Mouse (Mus musculus) MEL (cell line): ENCODE data around the gene Liph.

Source experiments
- CTCF ChIP-seq, 3 experiments: IDR thresholded peaks in 2 of 3; conservative IDR thresholded peaks in 1 of 3; 2 replicates each; pipeline ENCODE4 v1.5.1; 2011 to 2012; ENCODE audit warnings: low read length in 3 of 3, low read depth in 2 of 3, mild to moderate bottlenecking in 2 of 3, improper control_type of control experiment in 1 of 3, inconsistent platforms in 1 of 3, mixed read lengths in 1 of 3, moderate library complexity in 1 of 3; ENCODE audit not compliant: control insufficient read depth in 1 of 3, insufficient read depth in 1 of 3, poor library complexity in 1 of 3, severe bottlenecking in 1 of 3
- EP300 ChIP-seq, 2 experiments: IDR thresholded peaks; 2 replicates each; pipeline ENCODE4 v1.6.1; 2011; ENCODE audit warnings: improper control_type of control experiment in 2 of 2, low read length in 2 of 2, low read depth in 1 of 2, mild to moderate bottlenecking in 1 of 2
- GABPA ChIP-seq: IDR thresholded peaks from 2 replicates; pipeline ENCODE4 v1.6.1; 2012; ENCODE audit warnings: low read depth, mild to moderate bottlenecking, inconsistent platforms, low read length, improper control_type of control experiment, moderate library complexity
- JUND ChIP-seq: IDR thresholded peaks from 2 replicates; pipeline ENCODE4 v1.6.1; 2011; ENCODE audit warnings: low read depth, mild to moderate bottlenecking, improper control_type of control experiment, low read length
- MAX ChIP-seq: IDR thresholded peaks from 2 replicates; pipeline ENCODE4 v1.6.1; 2011; ENCODE audit warnings: low read length, improper control_type of control experiment
- MAZ ChIP-seq: IDR thresholded peaks from 2 replicates; pipeline ENCODE4 v1.6.1; 2012; ENCODE audit warnings: low read depth, mild to moderate bottlenecking, inconsistent platforms, low read length, improper control_type of control experiment
- POLR2AphosphoS2 ChIP-seq: IDR thresholded peaks from 2 replicates; pipeline ENCODE4 v1.6.1; 2011; ENCODE audit warnings: low read length, improper control_type of control experiment
- RAD21 ChIP-seq: IDR thresholded peaks from 2 replicates; pipeline ENCODE4 v1.6.1; 2011; ENCODE audit warnings: mild to moderate bottlenecking, low read depth, low read length, improper control_type of control experiment
- SIN3A ChIP-seq: IDR thresholded peaks from 2 replicates; pipeline ENCODE4 v1.6.1; 2012; ENCODE audit warnings: low read length, improper control_type of control experiment, inconsistent platforms
- TCF12 ChIP-seq: IDR thresholded peaks from 2 replicates; pipeline ENCODE4 v1.6.1; 2014; ENCODE audit warnings: low read depth, mild to moderate bottlenecking, inconsistent platforms, low read length, improper control_type of control experiment, moderate library complexity
- ZKSCAN1 ChIP-seq: IDR thresholded peaks from 2 replicates; pipeline ENCODE4 v1.6.1; 2012; ENCODE audit warnings: low read depth, mild to moderate bottlenecking, inconsistent platforms, low read length, improper control_type of control experiment, moderate library complexity

DNA sequence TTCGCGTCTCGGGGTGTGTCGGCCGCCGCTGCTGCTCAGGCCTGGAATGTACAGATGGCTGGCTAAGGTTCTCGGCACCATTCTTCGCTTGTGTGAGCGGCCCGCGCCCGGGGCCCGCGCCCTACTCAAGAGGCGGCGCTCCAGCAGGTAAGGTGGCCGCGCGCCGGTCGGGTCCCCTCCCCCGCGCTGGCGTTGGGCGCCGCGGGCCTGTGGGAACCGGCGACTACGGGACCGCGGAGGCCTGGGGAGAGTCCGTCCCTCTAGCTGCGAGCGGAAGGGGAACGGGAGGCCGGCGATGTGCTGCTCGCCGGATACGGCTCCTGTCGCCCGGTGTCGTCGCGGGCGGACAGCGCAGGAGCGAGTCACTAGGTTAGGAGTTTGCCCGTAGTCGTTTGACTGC, 14.1 kb upstream of the Liph start:
- no peak for TF ChIP-seq CTCF (IDR thresholded peaks at IDR 0.05 in 2 of 3, conservative IDR thresholded peaks at IDR 0.05 in 1 of 3; ENCODE audit: control insufficient read depth in 1 of 3, insufficient read depth in 1 of 3, low read depth in 2 of 3, low read length in 3 of 3, poor library complexity in 1 of 3, severe bottlenecking in 1 of 3)
- TF ChIP-seq RAD21: no peak
- no peak for TF ChIP-seq GABPA
- no peak for TF ChIP-seq POLR2AphosphoS2
- no peak for TF ChIP-seq MAX
- no peak for TF ChIP-seq MAZ
- no peak for TF ChIP-seq ZKSCAN1
- TF ChIP-seq TCF12: no peak
- TF ChIP-seq EP300 (IDR thresholded peaks at IDR 0.05; ENCODE audit: low read depth in 1 of 2, low read length in 2 of 2): no peak
- no peak for TF ChIP-seq JUND
- no peak for TF ChIP-seq SIN3A
